Mouse (Mus musculus): ENCODE results near the gene 1700018B08Rik. TPM values are rescaled to one million over a fixed set of nuclear protein-coding genes. Genes with fewer than 3 reads are reported as not detected.

Gene 1700018B08Rik
- polyA plus RNA-seq (2014; fragmentation: Nextera tagmentation; extraction: Ambion mirVana): not detected in 2 replicates

- no peak within 1 kb of the TSS for H3K4me2 ChIP-seq (ENCODE audit: low read depth, low read length, severe bottlenecking)
- no peak within 1 kb of the TSS for H3K4me3 ChIP-seq (ENCODE audit: low read depth, low read length)
- no peaks in the 10 kb centered on the region for H3K4me1 ChIP-seq (replicated peaks; ENCODE audit: control insufficient read depth, insufficient read depth, low read length)
- ATAC-seq (replicated peaks; ENCODE audit: low FRiP score) (no peak), DNase-seq (ENCODE audit: low spot score) (no peak)
- H3K9ac ChIP-seq (ENCODE audit: low read length): no peak within 1 kb of the TSS
- H3K27me3 ChIP-seq (ENCODE audit: control insufficient read depth, insufficient read depth, low read length): no peaks in the 10 kb centered on the region
- no peaks in the 10 kb centered on the region for H3K9me3 ChIP-seq (ENCODE audit: control insufficient read depth, low read length)
- no peaks in the 10 kb centered on the region for H3K36me3 ChIP-seq (ENCODE audit: control insufficient read depth, insufficient read depth, low read length)
- 91% methylated on average over 12 of the region's 12 CpGs for WGBS
- no peak within 1 kb of the TSS for H3K27ac ChIP-seq (ENCODE audit: low read depth, low read length)
Measured at GRCm38 (mm10) chr8:121544276-121544785, at the start of gene 1700018B08Rik. TSS of gene 1700018B08Rik (minus strand) at chr8:121544320.

DNA sequence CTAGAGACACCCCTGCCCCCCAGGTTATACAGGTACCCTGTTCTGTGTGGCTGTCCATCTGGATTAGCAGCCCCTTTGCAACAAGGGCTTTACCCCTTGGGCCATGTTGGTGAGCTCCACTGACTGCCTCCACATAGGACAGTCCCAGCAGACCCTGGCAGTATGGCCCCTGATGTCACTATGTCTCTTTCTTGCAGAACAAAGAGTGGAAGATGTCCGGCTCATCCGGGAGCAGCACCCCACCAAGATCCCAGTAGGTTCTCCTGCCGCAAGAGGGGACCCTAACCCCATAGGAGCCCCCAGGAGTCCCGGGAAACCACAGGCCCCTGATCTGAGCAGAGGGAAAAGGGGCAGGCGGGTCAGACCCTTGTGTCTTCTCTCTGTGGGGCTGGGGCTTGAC is 49.2 kb upstream of the 1700018B08Rik start:
- Histone ChIP-seq H3K27ac (ENCODE audit: low read depth, low read length) (no peak overlapping the region), H3K36me3 (ENCODE audit: control insufficient read depth, insufficient read depth, low read length) (no peaks in the 10 kb centered on the region; the same call in 1 of the 2 replicates), H3K27me3 (ENCODE audit: control insufficient read depth, insufficient read depth, low read length) (no peaks in the 10 kb centered on the region), H3K9me3 (ENCODE audit: control insufficient read depth, low read length) (no peaks in the 10 kb centered on the region), H3K4me3 (ENCODE audit: low read depth, low read length) (no peak overlapping the region), H3K4me2 (ENCODE audit: low read depth, low read length, severe bottlenecking) (no peak overlapping the region), H3K9ac (ENCODE audit: low read length) (no peak overlapping the region), H3K4me1 (replicated peaks; ENCODE audit: control insufficient read depth, insufficient read depth, low read length) (peaks cover 10% of the 10 kb centered on the region; the same call in 1 of the 2 replicates)
- DNase-seq (ENCODE audit: low spot score) (no peak), ATAC-seq (replicated peaks; ENCODE audit: low FRiP score) (no peak)
- 90% methylated on average over 5 of the region's 5 CpGs for WGBS

DNA sequence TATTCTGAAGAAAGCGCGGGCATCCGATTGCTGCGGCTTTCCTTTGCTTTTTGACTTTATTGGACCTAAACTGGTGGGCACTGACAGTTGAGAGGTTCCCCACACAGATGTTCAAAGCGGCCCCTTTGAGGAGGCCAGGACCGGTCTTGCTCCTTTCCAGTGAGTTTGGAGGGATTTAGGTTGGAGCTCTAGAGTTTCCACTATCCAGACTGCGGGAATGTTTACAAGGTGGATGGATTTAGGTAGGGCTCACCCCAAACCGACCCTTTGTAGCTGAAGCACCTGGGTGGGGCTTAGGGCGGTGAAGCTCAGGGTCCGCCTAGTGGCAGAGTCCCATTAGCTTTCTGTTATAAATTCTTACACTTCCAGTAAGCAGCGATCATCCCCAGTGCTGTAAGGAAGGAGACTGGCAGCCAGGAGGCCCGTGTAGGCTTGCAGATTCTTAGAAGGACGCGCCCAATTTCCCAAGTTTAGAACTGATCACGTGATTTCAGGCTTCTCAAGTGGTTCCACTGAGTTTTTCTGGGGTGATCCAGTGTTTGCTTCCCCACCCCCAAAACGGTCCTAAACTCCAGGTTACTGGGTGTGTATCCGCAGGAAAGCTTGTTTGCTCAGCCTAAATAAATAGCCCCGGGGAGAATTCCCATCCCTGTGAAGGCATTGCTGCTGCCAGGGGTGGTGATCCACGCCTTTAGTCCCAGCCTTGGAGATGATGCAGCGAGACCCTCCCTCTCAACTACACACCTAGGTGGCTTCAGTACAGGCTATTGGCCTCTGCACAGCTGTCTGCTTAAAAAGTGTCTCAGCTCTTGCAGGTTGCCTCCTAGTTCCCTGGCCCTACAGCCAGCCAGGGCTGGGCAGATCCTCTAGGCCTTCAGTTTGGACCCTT is 47.3 kb upstream of the 1700018B08Rik start:
- DNase-seq (ENCODE audit: low spot score) (no peak), ATAC-seq (replicated peaks; ENCODE audit: low FRiP score) (no peak; the same call in 1 of the 2 replicates)
- Histone ChIP-seq H3K9ac (ENCODE audit: low read length) (peak overlapping the region; percentile 77), H3K9me3 (ENCODE audit: control insufficient read depth, low read length) (no peaks in the 10 kb centered on the region), H3K27me3 (ENCODE audit: control insufficient read depth, insufficient read depth, low read length) (no peaks in the 10 kb centered on the region), H3K36me3 (ENCODE audit: control insufficient read depth, insufficient read depth, low read length) (no peaks in the 10 kb centered on the region), H3K4me1 (replicated peaks; ENCODE audit: control insufficient read depth, insufficient read depth, low read length) (peaks cover 10% of the 10 kb centered on the region; the same call in 1 of the 2 replicates), H3K27ac (ENCODE audit: low read depth, low read length) (no peak overlapping the region), H3K4me3 (ENCODE audit: low read depth, low read length) (peak overlapping the region; percentile 90), H3K4me2 (ENCODE audit: low read depth, low read length, severe bottlenecking) (peak overlapping the region; percentile 89)
- 20% methylated on average over 20 of the region's 20 CpGs for WGBS

DNA sequence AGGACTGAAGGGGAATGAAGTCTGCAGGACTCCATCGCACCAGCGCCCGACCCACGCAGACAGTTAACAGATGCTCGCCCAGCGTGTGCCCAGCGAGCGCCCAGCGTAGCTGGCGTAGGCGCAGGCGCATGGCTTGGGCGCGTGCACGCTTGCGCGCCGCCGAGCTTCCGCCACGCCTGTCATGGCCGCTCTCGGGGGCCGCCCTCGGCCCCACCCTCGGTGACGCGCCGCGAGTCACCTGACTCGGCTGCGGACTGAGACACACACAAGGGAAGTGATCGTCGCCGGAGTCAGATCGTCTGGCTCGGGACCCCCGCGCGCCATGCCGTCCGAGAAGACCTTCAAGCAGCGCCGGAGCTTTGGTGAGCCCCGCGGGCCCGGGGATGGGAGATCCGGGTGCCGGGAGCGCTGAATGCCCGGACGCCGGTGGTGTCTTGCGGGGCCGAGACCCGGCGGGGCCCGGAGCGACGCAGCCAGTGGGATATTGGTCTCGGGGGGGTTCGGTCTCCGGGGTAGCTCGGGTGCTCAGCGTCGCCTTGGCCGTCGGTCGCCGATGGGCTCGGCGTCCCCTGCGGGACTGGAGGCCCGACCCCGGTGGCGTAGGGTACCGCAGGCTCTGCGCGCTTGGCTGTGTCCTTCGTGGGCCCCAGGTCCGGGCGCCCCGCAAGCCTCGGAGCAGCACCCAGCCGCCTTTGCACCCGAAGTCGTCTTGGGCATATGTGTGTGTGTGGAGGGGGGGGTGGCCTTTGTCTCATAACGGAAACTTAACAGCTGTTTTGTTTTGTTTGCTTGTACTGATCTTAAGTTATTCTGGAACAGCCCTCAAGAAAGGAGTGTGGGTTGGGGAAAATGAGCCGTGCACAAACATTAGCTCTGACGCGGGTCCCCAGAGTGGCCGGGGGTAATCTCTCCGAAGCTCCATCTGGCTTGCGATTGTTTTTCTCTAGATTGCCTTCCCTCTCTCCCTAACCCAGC is 46.4 kb upstream of the 1700018B08Rik start, which contains the start of gene Map1lc3b:
TSS of gene Map1lc3b (plus strand) at position 159 of the 975 bp plus-strand sequence.
- under 1% methylated on average over 87 of the region's 94 CpGs for WGBS
- DNase-seq (ENCODE audit: low spot score) (peak; percentile 97), ATAC-seq (replicated peaks; ENCODE audit: low FRiP score) (peak; percentile 84)
- no peaks in the 10 kb centered on the region for H3K36me3 ChIP-seq (ENCODE audit: control insufficient read depth, insufficient read depth, low read length)
- no peaks in the 10 kb centered on the region for H3K9me3 ChIP-seq (ENCODE audit: control insufficient read depth, low read length)
- peak within 1 kb of the TSS; percentile 25; the same call in 1 of the 2 replicates for H3K27ac ChIP-seq (ENCODE audit: low read depth, low read length)
- H3K4me3 ChIP-seq (ENCODE audit: low read depth, low read length): peak within 1 kb of the TSS; percentile 90
- peaks cover 10% of the 10 kb centered on the region; the same call in 1 of the 2 replicates for H3K4me1 ChIP-seq (replicated peaks; ENCODE audit: control insufficient read depth, insufficient read depth, low read length)
- H3K27me3 ChIP-seq (ENCODE audit: control insufficient read depth, insufficient read depth, low read length): no peaks in the 10 kb centered on the region
- H3K4me2 ChIP-seq (ENCODE audit: low read depth, low read length, severe bottlenecking): peak within 1 kb of the TSS; percentile 89
- peak within 1 kb of the TSS; percentile 77 for H3K9ac ChIP-seq (ENCODE audit: low read length)

GRCm38 (mm10) chr8:121589205-121589726 is 45.1 kb upstream of the 1700018B08Rik start:
- Histone ChIP-seq H3K27me3 (ENCODE audit: control insufficient read depth, insufficient read depth, low read length) (no peaks in the 10 kb centered on the region), H3K27ac (ENCODE audit: low read depth, low read length) (peak overlapping the region; percentile 25; the same call in 1 of the 2 replicates), H3K36me3 (ENCODE audit: control insufficient read depth, insufficient read depth, low read length) (no peaks in the 10 kb centered on the region), H3K9me3 (ENCODE audit: control insufficient read depth, low read length) (no peaks in the 10 kb centered on the region), H3K4me1 (replicated peaks; ENCODE audit: control insufficient read depth, insufficient read depth, low read length) (peaks cover 10% of the 10 kb centered on the region; the same call in 1 of the 2 replicates), H3K4me3 (ENCODE audit: low read depth, low read length) (no peak overlapping the region), H3K9ac (ENCODE audit: low read length) (peak overlapping the region; percentile 56), H3K4me2 (ENCODE audit: low read depth, low read length, severe bottlenecking) (no peak overlapping the region; the same call in 1 of the 2 replicates)
- WGBS: 49% methylated on average over 2 of the region's 2 CpGs
- DNase-seq (ENCODE audit: low spot score): no peak
- no peak for ATAC-seq (replicated peaks; ENCODE audit: low FRiP score)

DNA sequence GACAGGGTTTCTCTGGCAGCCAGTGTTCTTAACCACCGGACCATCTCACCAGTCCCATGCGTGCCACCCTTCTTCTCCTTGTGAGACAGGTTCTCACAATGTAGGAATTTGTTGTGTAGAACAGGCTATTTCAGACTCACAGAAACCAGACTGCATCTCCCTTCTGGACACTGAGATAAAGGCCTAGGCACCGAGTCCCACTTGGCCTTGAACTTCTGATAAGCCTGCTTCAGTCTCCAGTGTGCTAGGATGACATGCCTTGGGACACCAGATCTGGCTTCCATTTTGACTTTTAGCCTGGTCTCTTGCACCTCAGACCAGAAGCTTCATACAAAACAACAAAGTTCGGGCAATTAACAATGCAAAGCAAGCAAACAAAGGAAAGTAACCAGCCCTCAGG is 44.6 kb upstream of the 1700018B08Rik start:
- DNase-seq (ENCODE audit: low spot score): no peak
- peaks cover 10% of the 10 kb centered on the region; the same call in 1 of the 2 replicates for H3K4me1 ChIP-seq (replicated peaks; ENCODE audit: control insufficient read depth, insufficient read depth, low read length)
- no peak overlapping the region for H3K4me3 ChIP-seq (ENCODE audit: low read depth, low read length)
- H3K4me2 ChIP-seq (ENCODE audit: low read depth, low read length, severe bottlenecking): no peak overlapping the region
- no peak for ATAC-seq (replicated peaks; ENCODE audit: low FRiP score)
- no peak overlapping the region for H3K9ac ChIP-seq (ENCODE audit: low read length)
- no peaks in the 10 kb centered on the region for H3K9me3 ChIP-seq (ENCODE audit: control insufficient read depth, low read length)
- H3K36me3 ChIP-seq (ENCODE audit: control insufficient read depth, insufficient read depth, low read length): no peaks in the 10 kb centered on the region
- H3K27me3 ChIP-seq (ENCODE audit: control insufficient read depth, insufficient read depth, low read length): no peaks in the 10 kb centered on the region
- 87% methylated on average over 4 of the region's 4 CpGs for WGBS
- H3K27ac ChIP-seq (ENCODE audit: low read depth, low read length): no peak overlapping the region

- 1% methylated on average over 47 of the region's 47 CpGs for WGBS
- ATAC-seq (replicated peaks; ENCODE audit: low FRiP score) (peak; percentile 94), DNase-seq (ENCODE audit: low spot score) (peak; percentile 98)
- Histone ChIP-seq H3K9me3 (ENCODE audit: control insufficient read depth, low read length) (no peaks in the 10 kb centered on the region), H3K27ac (ENCODE audit: low read depth, low read length) (no peak overlapping the region), H3K4me1 (replicated peaks; ENCODE audit: control insufficient read depth, insufficient read depth, low read length) (peaks cover 3% of the 10 kb centered on the region; the same call in 1 of the 2 replicates), H3K9ac (ENCODE audit: low read length) (peak overlapping the region; percentile 61), H3K36me3 (ENCODE audit: control insufficient read depth, insufficient read depth, low read length) (no peaks in the 10 kb centered on the region), H3K27me3 (ENCODE audit: control insufficient read depth, insufficient read depth, low read length) (no peaks in the 10 kb centered on the region), H3K4me2 (ENCODE audit: low read depth, low read length, severe bottlenecking) (peak overlapping the region; percentile 77), H3K4me3 (ENCODE audit: low read depth, low read length) (peak overlapping the region; percentile 54)
Measured at GRCm38 (mm10) chr8:121585159-121585825, 41.2 kb upstream of the 1700018B08Rik start.

Measured in forebrain, embryonic 11.5 days (tissue).